ENCODE assay signal across 26 mouse cellular contexts in the genomic region with DNA sequence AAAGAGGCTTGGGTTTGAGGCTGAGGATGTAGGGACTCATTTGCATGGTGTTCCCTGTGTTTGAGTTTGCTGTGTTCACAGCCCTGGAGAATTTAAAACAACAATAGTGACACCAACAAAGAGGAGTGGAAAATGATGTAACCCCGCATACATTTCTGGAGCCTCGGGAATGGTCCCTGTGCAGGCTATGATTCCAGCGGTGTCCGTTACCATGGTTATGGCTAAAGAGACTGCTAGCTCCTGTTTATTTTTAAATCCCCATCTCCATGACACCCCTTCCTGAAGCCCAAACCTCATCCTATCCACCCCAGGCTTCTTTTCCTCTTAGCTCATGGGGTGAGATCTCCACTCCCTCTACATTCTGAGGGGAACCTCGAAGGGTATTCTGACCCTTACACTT. TPM values are rescaled to one million over a fixed set of nuclear protein-coding genes. Genes with fewer than 3 reads are reported as not detected.
DNase-seq lines count a peak whose midpoint lies in the region; ATAC-seq lines count a peak whose summit lies in the region.
"Had no signal": no experiment of that assay in that cellular context is flagged by ENCODE, and none has a peak within 500 bp of the region (broad histone marks: within the 10 kb centered on the region; RNA-seq: fewer than 3 reads in every experiment).

No protein-coding gene starts in this region.

- no peak for ATAC-seq in kidney, embryonic 14.5 days (ENCODE audit: low FRiP score, low TSS enrichment)
- ATAC-seq: activated CD4-positive, CD25-positive, alpha-beta regulatory T cell, adult 4 months; forebrain, embryonic 16.5 days; liver, embryonic 12.5 days had no signal

- 79% methylated on average over 5 of the region's 5 CpGs for whole genome bisulfite sequencing in kidney, embryonic 14.5 days

- no peaks in the 10 kb centered on the region for H3K9me3 ChIP-seq in kidney, embryonic 14.5 days (ENCODE audit: control insufficient read depth, low read length)
- H3K9me3 ChIP-seq: liver, embryonic 12.5 days; midbrain, embryonic 12.5 days had no signal

- DNase-seq in frontal cortex, adult 2 months (ENCODE audit: extremely low spot score in 1 of 2, low spot score in 1 of 2): peak; percentile 23 to 37
- DNase-seq in frontal cortex, postnatal 25 days (ENCODE audit: low spot score in 2 of 2): no peak
- DNase-seq in layer of hippocampus, adult 9-11 months: peak; percentile 20
- no peak for DNase-seq in layer of hippocampus, postnatal 25 days (ENCODE audit: extremely low spot score in 1 of 2, low spot score in 1 of 2)
- DNase-seq in right cerebral cortex, postnatal 10 days (ENCODE audit: low spot score in 2 of 2): peak; percentile 49 to 73
- no peak for DNase-seq in right cerebral cortex, adult 18-20 months
- peak; percentile 48 for DNase-seq in telencephalon, adult 2 months (ENCODE audit: low read depth, low spot score)
- DNase-seq: adrenal gland, postnatal 36 days; cerebellum, postnatal 10 days; embryo, embryonic 11 days; gastrocnemius, postnatal 14 days; kidney, adult 9 months; kidney, postnatal 4 days; lung, embryonic 14.5 days; lung, postnatal 4 days; thymus, postnatal 25 days had no signal

- no peak overlapping the region for H3K27ac ChIP-seq in kidney, embryonic 14.5 days (ENCODE audit: low read depth, low read length)
- H3K27ac ChIP-seq: liver, embryonic 12.5 days; midbrain, embryonic 12.5 days had no signal

- H3K36me3 ChIP-seq in kidney, embryonic 14.5 days (ENCODE audit: control insufficient read depth, insufficient read depth, low read length): no peaks in the 10 kb centered on the region
- H3K36me3 ChIP-seq: liver, embryonic 12.5 days; midbrain, embryonic 12.5 days had no signal

- no peak overlapping the region for H3K9ac ChIP-seq in kidney, embryonic 14.5 days (ENCODE audit: low read depth, low read length)
- H3K9ac ChIP-seq: liver, embryonic 12.5 days; lung, embryonic 14.5 days; midbrain, embryonic 12.5 days had no signal

- H3K4me1 ChIP-seq in kidney, embryonic 14.5 days (ENCODE audit: control insufficient read depth, insufficient read depth, low read length): no peaks in the 10 kb centered on the region
- H3K4me1 ChIP-seq: liver, embryonic 12.5 days had no signal

- no peak overlapping the region for H3K4me3 ChIP-seq in kidney, embryonic 14.5 days (ENCODE audit: low read length)
- H3K4me3 ChIP-seq: liver, embryonic 12.5 days; midbrain, embryonic 12.5 days had no signal

- no peaks in the 10 kb centered on the region for H3K27me3 ChIP-seq in kidney, embryonic 14.5 days (ENCODE audit: control insufficient read depth, insufficient read depth, low read length)
- H3K27me3 ChIP-seq: liver, embryonic 12.5 days; midbrain, embryonic 12.5 days had no signal

- H3K4me2 ChIP-seq in kidney, embryonic 14.5 days (replicated peaks; ENCODE audit: low read depth, low read length): no peak overlapping the region
- H3K4me2 ChIP-seq: liver, embryonic 12.5 days; lung, embryonic 14.5 days; midbrain, embryonic 12.5 days had no signal

RNA-seq across cellular contexts. Expression of a gene that starts 32.5 kb away (rescaled TPM):
- polyA plus RNA-seq in frontal cortex, adult 2 months (2012; rRNA removed): not detected in 2 replicates
- not detected for total RNA-seq in layer of hippocampus, postnatal 25 days (2021)
- not detected in 2 replicates for polyA plus RNA-seq in kidney, embryonic 14.5 days (2014; fragmentation: Nextera tagmentation; extraction: Ambion mirVana)
- total RNA-seq: adrenal gland, postnatal 36 days; gastrocnemius, postnatal 14 days; heart, adult 8-10 months; left cerebral cortex, postnatal 36 days had no signal
- polyA plus RNA-seq: activated CD4-positive, CD25-positive, alpha-beta regulatory T cell, adult 4 months; C2C12; forebrain, embryonic 16.5 days; heart, embryonic 16.5 days; liver, embryonic 12.5 days; lung, embryonic 14.5 days; midbrain, embryonic 12.5 days; testis, adult 2 months had no signal

Comparison
In these comparisons a context has a peak if more than half of its experiments do, and no peak if none do; other contexts are left out.
1. DNase-seq: peak in frontal cortex, adult 2 months (2 of 2), layer of hippocampus, adult 9-11 months (single experiment), right cerebral cortex, postnatal 10 days (2 of 2) and telencephalon, adult 2 months (single experiment); none in frontal cortex, postnatal 25 days (0 of 2), layer of hippocampus, postnatal 25 days (0 of 2) and right cerebral cortex, adult 18-20 months (single experiment).